ENCODE assay signal across 9 mouse cellular contexts in the genomic region with DNA sequence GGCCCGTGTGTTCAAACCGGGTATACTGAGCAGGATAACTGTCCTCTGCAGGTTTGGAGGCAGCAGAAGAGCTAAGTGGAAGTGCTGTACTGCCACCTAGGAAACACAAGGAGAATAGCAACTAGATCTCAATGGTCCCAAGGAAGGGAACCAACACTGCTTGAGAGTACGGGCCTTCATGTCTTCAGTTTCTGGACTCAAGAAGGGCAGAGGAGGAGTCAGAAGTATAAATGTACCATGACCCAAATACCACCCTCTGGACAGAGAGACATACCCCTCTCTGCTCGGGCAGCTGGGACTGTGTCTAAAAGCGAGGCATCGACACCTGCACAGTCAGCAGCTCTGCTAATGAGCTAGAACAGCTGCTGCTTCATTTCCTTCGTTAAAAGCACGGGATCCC. TPM values are rescaled to one million over a fixed set of nuclear protein-coding genes. Genes with fewer than 3 reads are reported as not detected.
DNase-seq lines count a peak whose midpoint lies in the region; ATAC-seq and TF ChIP-seq lines count a peak whose summit lies in the region.
"Had no signal": no experiment of that assay in that cellular context is flagged by ENCODE, and none has a peak within 500 bp of the region (broad histone marks: within the 10 kb centered on the region; RNA-seq: fewer than 3 reads in every experiment).

No protein-coding gene starts in this region.

- H3K9ac ChIP-seq in lung, embryonic 14.5 days = no peak overlapping the region
- H3K9ac ChIP-seq: neural tube, embryonic 13.5 days had no signal

- ATAC-seq in lung, embryonic 14.5 days (ENCODE audit: insufficient read depth) = no peak; the same call in 1 of the 2 replicates

- H3K4me2 ChIP-seq in lung, embryonic 14.5 days = no peak overlapping the region
- H3K4me2 ChIP-seq: neural tube, embryonic 13.5 days had no signal

- WGBS in lung, embryonic 14.5 days = 61% methylated on average over 8 of the region's 8 CpGs

- DNase-seq in gastrocnemius, adult 18-20 months (ENCODE audit: low spot score) = peak; percentile 4
- no peak for DNase-seq in gastrocnemius, postnatal 4 days (ENCODE audit: low spot score in 2 of 2)
- peak; percentile 54 for DNase-seq in lung, embryonic 14.5 days
- no peak for DNase-seq in lung, postnatal 36 days
- peak; percentile 7 for DNase-seq in adipocyte (ENCODE audit: low spot score)
- peak; percentile 1 for DNase-seq in naive thymus-derived CD4-positive, alpha-beta T cell, adult 2 months (ENCODE audit: low read depth)
- no peak for DNase-seq in thymus, postnatal 25 days
- no peak for DNase-seq in thymus, postnatal 10 days (ENCODE audit: low spot score in 2 of 2)

- H3K4me3 ChIP-seq in lung, embryonic 14.5 days (ENCODE audit: low read depth, low read length) = no peak overlapping the region
- H3K4me3 ChIP-seq: neural tube, embryonic 13.5 days had no signal

- peak; percentile 74 for TF ChIP-seq CTCF in lung, embryonic 14.5 days (IDR thresholded peaks at IDR 0.05; ENCODE audit: low read depth)

- no peak overlapping the region for H3K27ac ChIP-seq in lung, embryonic 14.5 days (ENCODE audit: low read depth)
- H3K27ac ChIP-seq: neural tube, embryonic 13.5 days had no signal

- H3K4me1 ChIP-seq in lung, embryonic 14.5 days (ENCODE audit: insufficient read depth) = no peaks in the 10 kb centered on the region

- H3K9me3 ChIP-seq in lung, embryonic 14.5 days (ENCODE audit: low read depth, low read length) = no peaks in the 10 kb centered on the region
- H3K9me3 ChIP-seq: neural tube, embryonic 13.5 days had no signal

- no peaks in the 10 kb centered on the region for H3K27me3 ChIP-seq in lung, embryonic 14.5 days (ENCODE audit: insufficient read depth, low read length)
- H3K27me3 ChIP-seq: neural tube, embryonic 13.5 days had no signal

- H3K36me3 ChIP-seq in lung, embryonic 14.5 days (ENCODE audit: insufficient read depth) = no peaks in the 10 kb centered on the region
- H3K36me3 ChIP-seq: neural tube, embryonic 13.5 days had no signal

RNA-seq across cellular contexts. Expression of a gene that starts 27.7 kb away (rescaled TPM):
- under 1 TPM; 0.02 to 0.19 TPM for total RNA-seq in gastrocnemius, adult 18-20 months (2021)
- 1 to 10 TPM; 2.2 to 2.8 TPM for total RNA-seq in gastrocnemius, postnatal 4 days (2021)
- 0.04 and 0.24 TPM in 2 replicates for polyA plus RNA-seq in lung, embryonic 14.5 days (2014; fragmentation: Nextera tagmentation; extraction: Ambion mirVana)

Comparison
In these comparisons a context has a peak if more than half of its experiments do, and no peak if none do; other contexts are left out.
1. DNase-seq: peak in gastrocnemius, adult 18-20 months (single experiment), lung, embryonic 14.5 days (single experiment), adipocyte (single experiment) and naive thymus-derived CD4-positive, alpha-beta T cell, adult 2 months (single experiment); none in gastrocnemius, postnatal 4 days (0 of 2), lung, postnatal 36 days (single experiment), thymus, postnatal 25 days (single experiment) and thymus, postnatal 10 days (0 of 2).